ENCODE assay signal across 8 mouse cellular contexts in genomic region chr1:155973068-155973718, GRCm38 (mm10). TPM values are rescaled to one million over a fixed set of nuclear protein-coding genes. Genes with fewer than 3 reads are reported as not detected.
DNase-seq lines count a peak whose midpoint lies in the region; ATAC-seq lines count a peak whose summit lies in the region.

Cep350 (minus strand) TSS chr1:155973255.

- intact Hi-C loops in gastrocnemius, postnatal 14 days (cut with DNase I; ENCODE audit: low total_unique reads): no loop called here
- intact Hi-C loops in left cerebral cortex, postnatal 10 days (cut with DNase I): no loop called here

- ATAC-seq in inflammation-experienced regulatory T-cells, adult 6 months: peak; percentile 85
- peak; percentile 94 for ATAC-seq in megakaryocyte-erythroid progenitor cell, adult 5-6 weeks (replicated peaks; ENCODE audit: low FRiP score, low TSS enrichment, poor library complexity, severe bottlenecking)

- peak; percentile 98 to 99 for DNase-seq in adrenal gland, adult (ENCODE audit: inconsistent age in 2 of 2, low spot score in 1 of 2)
- DNase-seq in embryo, embryonic 10.5 days (ENCODE audit: low spot score): peak; percentile 98
- DNase-seq in gastrocnemius, postnatal 14 days: peak; percentile 99
- DNase-seq in left cerebral cortex, postnatal 10 days (ENCODE audit: extremely low spot score in 1 of 2, low spot score in 2 of 2): peak; percentile 96 to 99
- DNase-seq in right cerebral cortex, postnatal 25 days: peak; percentile 96
- DNase-seq in urinary bladder, postnatal 4 days (ENCODE audit: low spot score in 2 of 2): peak; percentile 96 to 97

RNA-seq across cellular contexts. Expression of gene Cep350, which starts in this region (rescaled TPM):
- total RNA-seq in gastrocnemius, postnatal 14 days (2021): 10 to 100 TPM; 28.5 to 33.1 TPM
- polyA plus RNA-seq in inflammation-experienced regulatory T-cells, adult 6 months (2017; shearing (Covaris generic)): 10 to 100 TPM in 1 of 3 experiments, 1 to 10 TPM in 2; 8.7 to 12.8 (median 9.7) TPM
- 10 to 100 TPM; 38.6 to 42.6 TPM for total RNA-seq in left cerebral cortex, postnatal 10 days (2021)
- 41.6 and 41.9 TPM in 2 replicates for total RNA-seq in megakaryocyte-erythroid progenitor cell, adult 5-6 weeks (2014; fragmentation: Nextera tagmentation)
- 51.8 and 60.2 TPM in 2 replicates for total RNA-seq in megakaryocyte-erythroid progenitor cell, adult 5-6 weeks (2017)

Comparison
In these comparisons a context has a peak if more than half of its experiments do, and no peak if none do; other contexts are left out.
1. Peak in every context shown above with its lines: DNase-seq and ATAC-seq.